Mouse (Mus musculus): ENCODE results near the gene Glt1d1.
"Not testable (repeated sequence)": the region's sequence is repeated elsewhere in the genome, so short reads cannot be mapped to it uniquely, and the experiment has no call there.

The Glt1d1 gene

GRCm38 (mm10) chr5:127703609-127704180 lies 71.6 kb downstream of the Glt1d1 start:
- no peak for DNase-seq

- no peak for DNase-seq
Measured at GRCm38 (mm10) chr5:127705225-127705624, 73.2 kb downstream of the Glt1d1 start.

- DNase-seq, result no peak
Measured at GRCm38 (mm10) chr5:127705976-127706375, 73.9 kb downstream of the Glt1d1 start.

- DNase-seq, result no peak
Measured at GRCm38 (mm10) chr5:127708143-127708542, 76.1 kb downstream of the Glt1d1 start.

GRCm38 (mm10) chr5:127714783-127715704 lies 83.0 kb downstream of the Glt1d1 start:
- no peak for DNase-seq

GRCm38 (mm10) chr5:127720591-127721379 lies 88.7 kb downstream of the Glt1d1 start:
- no peak for DNase-seq

- DNase-seq, result not testable (repeated sequence)
Measured at GRCm38 (mm10) chr5:127722171-127722570, 90.1 kb downstream of the Glt1d1 start.

- no peak for DNase-seq
Measured at GRCm38 (mm10) chr5:127730351-127730750, 98.3 kb downstream of the Glt1d1 start.

- no peak for DNase-seq
Measured at GRCm38 (mm10) chr5:127741331-127741730, 109.3 kb downstream of the Glt1d1 start.

GRCm38 (mm10) chr5:127749540-127749939 lies 117.5 kb downstream of the Glt1d1 start:
- not testable (repeated sequence) for DNase-seq

GRCm38 (mm10) chr5:127751262-127751975 lies 119.4 kb downstream of the Glt1d1 start:
- no peak for DNase-seq

- no peak for DNase-seq
Measured at GRCm38 (mm10) chr5:127755594-127755993, 123.5 kb downstream of the Glt1d1 start.

- DNase-seq, result no peak
Measured at GRCm38 (mm10) chr5:127756011-127756410, 123.9 kb downstream of the Glt1d1 start.

- no peak for DNase-seq
Measured at GRCm38 (mm10) chr5:127756671-127757423, 124.8 kb downstream of the Glt1d1 start.

GRCm38 (mm10) chr5:127758576-127758975 lies 126.5 kb downstream of the Glt1d1 start:
- DNase-seq, result no peak

Data from thymus, postnatal 14 days (tissue).